Mouse (Mus musculus): ENCODE measurements at regions not wholly inside any gene's neighbourhood (a gene's known extent, or its start where the extent isn't known, plus 50 kb on each side); places are given as distances from the start of the nearest gene placed in this dataset.

DNA sequence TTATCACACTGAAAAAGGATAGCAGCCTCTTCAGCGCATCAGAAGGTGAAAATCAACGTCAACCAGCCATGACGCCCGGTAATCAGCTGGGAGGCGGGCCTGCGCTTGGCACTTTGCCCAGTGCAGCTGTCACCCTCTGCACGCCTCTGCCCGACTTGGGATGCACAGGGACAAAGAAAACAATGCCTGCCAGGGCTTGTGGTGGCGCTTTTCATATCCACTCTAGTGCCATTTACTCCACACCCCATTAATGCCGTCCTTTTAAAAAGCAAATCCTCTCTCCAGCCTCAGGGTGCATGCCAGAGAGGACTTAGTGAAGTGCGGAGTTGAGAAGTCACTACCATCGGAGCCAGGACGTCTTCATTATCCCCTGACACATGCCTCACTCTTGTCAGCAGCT is 204.5 kb upstream of the Sulf2 start:
- Histone ChIP-seq H3K27me3 (ENCODE audit: control insufficient read depth, insufficient read depth, low read length) (no peaks in the 10 kb centered on the region), H3K36me3 (replicated peaks; ENCODE audit: control insufficient read depth, insufficient read depth, low read depth) (no peaks in the 10 kb centered on the region), H3K9ac (replicated peaks) (no peak overlapping the region), H3K4me1 (replicated peaks; ENCODE audit: control insufficient read depth in 2 of 2, insufficient read depth in 2 of 2, low read length in 1 of 2) (no peaks in the 10 kb centered on the region), H3K4me3 (ENCODE audit: insufficient read depth in 1 of 2, low read depth in 2 of 2, low read length in 2 of 2) (no peak overlapping the region), H3K27ac (no peak overlapping the region), H3K9me3 (ENCODE audit: control insufficient read depth, low read length) (no peaks in the 10 kb centered on the region), H3K4me2 (ENCODE audit: low read depth) (no peak overlapping the region)
- no peak for DNase-seq (ENCODE audit: low read depth in 3 of 3, low spot score in 3 of 3)
- 69% methylated on average over 13 of the region's 13 CpGs for WGBS (ENCODE audit: insufficient replicate concordance)
- TF ChIP-seq EP300 (IDR thresholded peaks at IDR 0.05; ENCODE audit: low read depth), result no peak
- TF ChIP-seq CTCF (IDR thresholded peaks at IDR 0.05; ENCODE audit: low read depth), result no peak
- no peak for ATAC-seq (ENCODE audit: insufficient read depth)

DNA sequence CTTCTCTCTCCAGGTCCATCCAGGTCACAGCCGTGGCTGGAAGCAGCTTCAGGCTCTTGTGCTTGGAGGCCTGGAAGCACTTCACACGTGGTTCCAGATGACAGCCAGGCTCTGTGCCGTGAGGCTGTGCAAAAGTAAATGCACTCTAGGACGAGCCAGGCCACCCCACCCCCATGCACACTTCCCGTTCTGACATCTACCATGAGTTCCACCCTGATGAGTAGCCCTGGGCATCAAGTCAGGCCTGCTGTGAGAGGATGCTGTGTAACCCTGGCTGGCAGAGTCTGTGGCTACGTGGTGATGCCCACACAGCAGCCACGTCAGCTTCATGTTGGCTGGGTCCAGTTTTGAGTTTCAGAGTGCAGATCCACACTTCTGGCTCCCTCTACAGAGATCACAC is 202.4 kb upstream of the Sulf2 start:
- no peak for TF ChIP-seq EP300 (IDR thresholded peaks at IDR 0.05; ENCODE audit: low read depth)
- no peak for TF ChIP-seq CTCF (IDR thresholded peaks at IDR 0.05; ENCODE audit: low read depth)
- DNase-seq (ENCODE audit: low read depth in 3 of 3, low spot score in 3 of 3), result no peak
- 32% methylated on average over 7 of the region's 7 CpGs for WGBS (ENCODE audit: insufficient replicate concordance)

DNA sequence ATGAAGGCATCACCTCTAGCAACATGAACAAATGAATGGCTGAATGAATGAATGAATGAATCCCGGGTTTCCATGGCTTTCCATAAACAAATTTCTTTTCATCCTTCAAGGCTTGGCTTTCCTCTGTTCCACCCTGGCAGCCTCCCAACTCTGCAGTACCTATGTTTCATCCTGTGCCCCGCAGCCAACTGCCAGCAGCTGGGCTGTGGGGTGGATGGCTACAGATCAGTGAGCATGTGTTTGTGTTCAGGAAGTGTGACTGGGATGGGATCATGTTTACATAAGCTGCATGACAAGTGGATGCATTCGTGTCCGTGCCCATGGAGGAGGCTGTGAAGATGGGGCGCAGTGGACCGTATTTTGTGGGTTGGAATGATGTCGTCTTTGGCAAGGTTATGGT is 200.5 kb upstream of the Sulf2 start:
- no peak for TF ChIP-seq EP300 (IDR thresholded peaks at IDR 0.05; ENCODE audit: low read depth)
- TF ChIP-seq CTCF (IDR thresholded peaks at IDR 0.05; ENCODE audit: low read depth), result no peak
- no peaks in the 10 kb centered on the region for H3K36me3 ChIP-seq (replicated peaks; ENCODE audit: control insufficient read depth, insufficient read depth, low read depth)
- H3K9me3 ChIP-seq (ENCODE audit: control insufficient read depth, low read length), result no peaks in the 10 kb centered on the region
- peaks cover 0 to 2% of the 10 kb centered on the region in 2 experiments; a peak in 2 of 4 replicates for H3K4me1 ChIP-seq (replicated peaks; ENCODE audit: control insufficient read depth in 2 of 2, insufficient read depth in 2 of 2, low read length in 1 of 2)
- no peak overlapping the region for H3K27ac ChIP-seq
- H3K27me3 ChIP-seq (ENCODE audit: control insufficient read depth, insufficient read depth, low read length), result no peaks in the 10 kb centered on the region
- DNase-seq (ENCODE audit: low read depth in 3 of 3, low spot score in 3 of 3), result no peak
- H3K4me2 ChIP-seq (ENCODE audit: low read depth), result no peak overlapping the region
- no peak overlapping the region for H3K9ac ChIP-seq (replicated peaks)
- H3K4me3 ChIP-seq (ENCODE audit: insufficient read depth in 1 of 2, low read depth in 2 of 2, low read length in 2 of 2), result no peak overlapping the region
- 66% methylated on average over 7 of the region's 7 CpGs for WGBS (ENCODE audit: insufficient replicate concordance)
- no peak for ATAC-seq (ENCODE audit: insufficient read depth)

More for the DNA sequence above, 202.4 kb upstream of the Sulf2 start:
- Histone ChIP-seq H3K9me3 (ENCODE audit: control insufficient read depth, low read length) (no peaks in the 10 kb centered on the region), H3K4me1 (replicated peaks; ENCODE audit: control insufficient read depth in 2 of 2, insufficient read depth in 2 of 2, low read length in 1 of 2) (no peaks in the 10 kb centered on the region; a peak in 2 of 4 replicates), H3K4me2 (ENCODE audit: low read depth) (no peak overlapping the region), H3K9ac (replicated peaks) (no peak overlapping the region), H3K27ac (no peak overlapping the region), H3K4me3 (ENCODE audit: insufficient read depth in 1 of 2, low read depth in 2 of 2, low read length in 2 of 2) (no peak overlapping the region), H3K27me3 (ENCODE audit: control insufficient read depth, insufficient read depth, low read length) (no peaks in the 10 kb centered on the region), H3K36me3 (replicated peaks; ENCODE audit: control insufficient read depth, insufficient read depth, low read depth) (no peaks in the 10 kb centered on the region)
- no peak for ATAC-seq (ENCODE audit: insufficient read depth)

DNA sequence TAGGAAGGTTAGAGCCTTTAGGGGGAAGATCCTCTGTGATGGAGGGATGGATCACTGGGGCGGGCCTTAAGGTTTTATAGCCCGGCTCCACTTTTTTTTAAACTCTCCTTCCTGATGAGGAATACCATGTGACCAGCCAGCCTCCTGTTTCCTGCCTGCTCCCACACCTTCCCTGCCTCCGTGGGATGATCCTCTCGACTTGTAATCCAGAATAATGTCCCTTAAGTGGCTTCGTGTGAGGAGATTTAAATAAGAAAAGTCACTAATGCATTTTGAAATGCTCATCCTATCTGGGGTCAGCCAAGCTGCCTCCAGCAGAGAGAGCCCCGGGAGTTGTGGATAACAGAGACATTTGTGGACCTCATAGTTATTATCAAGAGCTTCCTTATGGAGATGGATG is 200.0 kb upstream of the Sulf2 start:
- Histone ChIP-seq H3K4me3 (ENCODE audit: insufficient read depth in 1 of 2, low read depth in 2 of 2, low read length in 2 of 2) (no peak overlapping the region), H3K27me3 (ENCODE audit: control insufficient read depth, insufficient read depth, low read length) (no peaks in the 10 kb centered on the region), H3K27ac (no peak overlapping the region), H3K36me3 (replicated peaks; ENCODE audit: control insufficient read depth, insufficient read depth, low read depth) (no peaks in the 10 kb centered on the region), H3K9me3 (ENCODE audit: control insufficient read depth, low read length) (no peaks in the 10 kb centered on the region), H3K4me2 (ENCODE audit: low read depth) (no peak overlapping the region), H3K4me1 (replicated peaks; ENCODE audit: control insufficient read depth in 2 of 2, insufficient read depth in 2 of 2, low read length in 1 of 2) (peaks cover 0 to 2% of the 10 kb centered on the region in 2 experiments; a peak in 2 of 4 replicates), H3K9ac (replicated peaks) (no peak overlapping the region)
- WGBS (ENCODE audit: insufficient replicate concordance), result 31% methylated on average over 6 of the region's 6 CpGs
- TF ChIP-seq CTCF (IDR thresholded peaks at IDR 0.05; ENCODE audit: low read depth) (no peak), EP300 (IDR thresholded peaks at IDR 0.05; ENCODE audit: low read depth) (no peak)
- ATAC-seq (ENCODE audit: insufficient read depth) (no peak), DNase-seq (ENCODE audit: low read depth in 3 of 3, low spot score in 3 of 3) (no peak)

DNA sequence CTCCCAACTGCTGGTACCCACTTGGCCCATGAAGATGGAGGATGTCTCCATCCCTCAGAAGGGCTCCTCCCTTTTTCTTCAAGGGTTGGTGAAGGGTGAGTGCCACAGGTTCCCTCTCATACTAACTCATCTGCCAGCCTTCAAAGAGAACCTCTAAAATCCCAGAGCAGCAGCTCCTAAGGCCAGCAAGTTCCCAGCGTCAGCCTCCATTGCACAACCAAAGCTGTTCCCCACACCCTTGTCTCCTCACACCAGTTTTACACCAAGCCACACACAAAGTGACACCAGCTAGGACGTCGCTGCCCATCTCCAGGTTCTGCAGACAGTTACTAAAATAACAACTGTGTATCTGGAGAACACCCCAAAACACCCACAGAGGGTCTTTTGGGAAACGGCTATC is 198.9 kb upstream of the Sulf2 start:
- Histone ChIP-seq H3K4me2 (ENCODE audit: low read depth) (no peak overlapping the region), H3K9ac (replicated peaks) (no peak overlapping the region), H3K4me1 (replicated peaks; ENCODE audit: control insufficient read depth in 2 of 2, insufficient read depth in 2 of 2, low read length in 1 of 2) (peaks cover 0 to 2% of the 10 kb centered on the region in 2 experiments; a peak in 2 of 4 replicates), H3K9me3 (ENCODE audit: control insufficient read depth, low read length) (no peaks in the 10 kb centered on the region), H3K36me3 (replicated peaks; ENCODE audit: control insufficient read depth, insufficient read depth, low read depth) (no peaks in the 10 kb centered on the region), H3K4me3 (ENCODE audit: insufficient read depth in 1 of 2, low read depth in 2 of 2, low read length in 2 of 2) (no peak overlapping the region), H3K27ac (no peak overlapping the region), H3K27me3 (ENCODE audit: control insufficient read depth, insufficient read depth, low read length) (no peaks in the 10 kb centered on the region)
- no peak for ATAC-seq (ENCODE audit: insufficient read depth)
- TF ChIP-seq EP300 (IDR thresholded peaks at IDR 0.05; ENCODE audit: low read depth), result no peak
- TF ChIP-seq CTCF (IDR thresholded peaks at IDR 0.05; ENCODE audit: low read depth), result no peak
- WGBS (ENCODE audit: insufficient replicate concordance), result 62% methylated on average over 4 of the region's 4 CpGs
- DNase-seq (ENCODE audit: low read depth in 3 of 3, low spot score in 3 of 3), result no peak
